Mouse (Mus musculus) CD8-positive naive resting alpha-beta T cell, adult 2 months (primary cell): ENCODE measurements around the gene 3100002H09Rik.
A peak's percentile ranks its signal among the peaks of the same experiment; 100 is the strongest.

Source experiments
- DNase-seq, 2 experiments: peaks; one replicate each; pipeline ENCODE4 v3.0.0; 2022; ENCODE audit warnings: low read depth in 2 of 2, low spot score in 2 of 2

The 3100002H09Rik gene

DNA sequence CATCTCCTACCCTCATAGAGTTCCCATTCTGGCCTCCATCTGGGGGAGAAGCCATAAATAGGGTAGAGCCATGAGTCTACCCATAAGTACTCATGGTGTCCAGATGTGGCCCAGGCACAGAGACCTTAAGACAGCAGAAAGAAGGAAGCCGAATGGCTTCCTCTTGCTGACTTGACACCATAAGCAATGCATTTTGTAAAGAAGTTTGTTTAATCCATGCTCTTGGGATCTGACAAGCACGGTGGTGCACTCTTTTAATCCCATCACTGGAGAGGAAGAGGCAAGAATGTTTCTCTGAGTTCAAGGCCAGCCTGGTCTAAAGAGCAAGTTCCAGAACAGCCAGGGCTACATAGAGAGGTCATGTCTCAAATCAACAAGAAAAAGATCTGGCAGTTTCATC lies at the start of gene 3100002H09Rik:
3100002H09Rik (minus strand) TSS at position 101 of the 400 bp plus-strand sequence.
- no peak for DNase-seq

DNA sequence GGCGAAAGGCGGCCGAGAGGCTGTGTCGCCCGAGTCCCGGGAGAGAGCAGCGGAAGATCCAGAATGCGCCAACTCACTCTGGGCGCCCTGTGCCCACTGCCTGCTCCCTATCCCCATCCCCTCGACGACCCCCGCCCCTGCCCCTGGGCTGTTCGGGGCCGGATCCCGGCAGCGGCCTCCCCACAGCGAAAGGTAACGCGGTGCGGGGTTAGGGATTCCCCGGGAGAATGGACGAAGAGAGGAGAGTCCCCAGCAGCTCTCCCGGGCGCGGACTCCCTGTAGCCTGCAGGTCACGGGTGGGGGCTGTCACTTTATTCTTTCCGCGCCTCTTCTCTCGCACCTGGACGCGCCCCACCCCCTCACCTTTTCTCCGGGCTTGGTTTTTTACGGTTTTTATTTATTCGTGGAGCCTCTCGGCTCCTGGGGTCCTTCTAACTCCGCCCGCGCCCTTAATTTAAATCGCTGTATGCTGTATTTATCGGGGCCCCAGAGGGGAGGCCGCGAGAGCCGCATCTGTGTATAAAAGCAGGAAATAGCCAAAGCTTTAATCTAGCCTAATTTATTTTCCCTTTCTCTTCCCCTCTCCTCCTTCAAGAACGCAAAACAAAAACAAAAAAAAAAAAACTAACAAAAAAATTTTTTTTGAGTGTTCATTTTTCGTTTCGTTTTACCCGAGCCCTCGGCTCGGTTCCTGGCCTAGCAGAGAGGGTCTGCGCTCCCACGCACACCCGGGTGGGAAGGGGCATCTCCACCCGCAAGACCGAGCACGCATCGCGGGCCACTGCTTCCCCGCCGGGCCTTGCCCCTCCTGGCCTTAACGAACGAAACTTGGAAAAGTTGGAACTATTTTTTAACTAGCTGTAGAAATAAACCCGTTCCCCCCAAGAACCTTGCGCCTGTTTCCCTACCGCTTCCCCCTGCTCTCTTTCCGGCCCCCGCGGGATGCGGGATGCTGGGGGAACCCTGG lies 48.9 kb upstream of the 3100002H09Rik start:
- no peak for DNase-seq

DNA sequence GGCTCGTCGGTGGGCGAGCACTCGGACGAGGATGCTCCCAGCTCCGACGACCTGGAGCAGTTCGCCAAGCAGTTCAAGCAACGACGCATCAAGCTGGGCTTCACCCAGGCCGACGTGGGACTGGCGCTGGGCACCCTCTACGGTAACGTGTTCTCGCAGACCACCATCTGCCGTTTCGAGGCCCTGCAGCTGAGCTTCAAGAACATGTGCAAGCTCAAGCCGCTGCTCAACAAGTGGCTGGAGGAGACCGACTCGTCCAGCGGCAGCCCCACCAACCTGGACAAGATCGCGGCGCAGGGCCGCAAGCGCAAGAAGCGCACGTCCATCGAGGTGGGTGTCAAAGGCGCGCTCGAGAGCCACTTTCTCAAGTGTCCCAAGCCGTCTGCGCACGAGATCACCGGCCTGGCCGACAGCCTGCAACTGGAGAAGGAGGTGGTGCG lies 47.8 kb upstream of the 3100002H09Rik start:
- no peak for DNase-seq

DNA sequence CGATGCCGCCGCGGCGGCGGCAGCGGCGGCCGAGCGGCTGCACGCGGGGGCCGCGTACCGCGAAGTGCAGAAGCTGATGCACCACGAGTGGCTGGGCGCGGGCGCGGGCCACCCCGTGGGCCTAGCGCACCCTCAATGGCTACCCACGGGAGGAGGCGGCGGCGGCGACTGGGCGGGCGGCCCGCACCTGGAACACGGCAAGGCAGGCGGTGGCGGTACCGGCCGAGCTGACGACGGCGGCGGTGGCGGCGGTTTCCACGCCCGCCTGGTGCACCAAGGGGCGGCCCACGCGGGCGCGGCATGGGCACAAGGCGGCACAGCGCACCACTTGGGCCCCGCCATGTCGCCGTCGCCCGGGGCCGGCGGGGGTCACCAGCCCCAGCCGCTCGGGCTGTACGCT lies 47.2 kb upstream of the 3100002H09Rik start:
- DNase-seq = peak in 1 of 2 experiments; percentile 7

DNA sequence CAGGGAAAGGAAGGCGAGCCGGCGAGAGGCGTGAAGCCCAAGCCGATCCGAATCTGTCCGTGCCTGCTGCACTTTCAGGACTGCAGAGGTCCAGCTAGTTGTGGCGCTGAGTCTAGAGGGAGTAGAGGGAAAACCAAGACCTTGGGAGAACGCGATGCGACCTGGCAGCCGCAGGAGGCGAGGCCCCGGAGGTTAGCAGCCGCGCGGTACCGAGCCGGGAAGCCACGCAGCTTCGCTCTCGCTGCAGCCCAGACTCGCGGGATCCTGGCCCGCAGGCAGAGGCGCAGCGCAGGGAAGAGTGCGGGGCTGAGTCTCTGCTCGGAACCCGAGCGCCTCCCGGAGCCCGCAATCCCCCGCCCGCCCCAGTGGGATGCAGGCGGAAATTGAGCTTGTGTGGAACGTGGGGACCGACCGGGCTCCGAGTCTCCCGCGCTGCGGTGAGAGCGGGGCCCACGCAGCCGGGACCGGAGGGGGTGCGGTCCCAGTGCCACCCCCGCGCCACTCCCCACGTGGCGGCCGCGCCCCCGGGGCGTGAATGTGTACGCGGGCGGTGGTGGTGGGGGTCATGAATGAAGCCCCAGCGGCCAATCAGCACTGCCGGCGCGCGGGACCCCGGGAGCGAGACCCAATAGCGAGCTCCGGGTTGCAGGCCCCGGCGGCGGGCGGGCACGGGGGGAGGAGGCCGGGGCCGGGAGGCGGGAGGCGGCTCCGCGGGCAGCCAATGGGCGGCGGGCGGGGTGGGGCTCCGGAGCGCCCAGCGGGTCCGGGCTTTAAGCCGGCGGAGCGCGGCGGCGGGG lies 46.4 kb upstream of the 3100002H09Rik start:
- DNase-seq = no peak

DNA sequence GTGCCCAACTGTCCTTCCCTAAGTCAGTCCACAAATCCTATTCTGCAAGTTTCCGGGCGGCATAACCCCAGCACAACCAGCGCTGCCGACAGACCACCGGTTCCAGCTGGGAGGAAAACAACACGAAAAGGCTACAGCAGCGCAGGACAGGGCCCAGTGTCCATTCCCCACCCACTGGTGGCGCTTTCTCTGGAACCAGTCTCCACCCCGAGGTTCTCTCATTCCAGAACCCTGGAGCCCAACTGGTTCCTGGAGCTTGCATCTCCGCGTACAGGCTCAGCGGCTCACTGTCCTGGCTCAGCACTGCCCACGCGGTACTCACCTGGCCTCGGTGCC lies 45.9 kb upstream of the 3100002H09Rik start, which contains the start of gene Pou3f1:
Pou3f1 (plus strand) TSS at position 290 of the 336 bp plus-strand sequence.
- no peak for DNase-seq

DNA sequence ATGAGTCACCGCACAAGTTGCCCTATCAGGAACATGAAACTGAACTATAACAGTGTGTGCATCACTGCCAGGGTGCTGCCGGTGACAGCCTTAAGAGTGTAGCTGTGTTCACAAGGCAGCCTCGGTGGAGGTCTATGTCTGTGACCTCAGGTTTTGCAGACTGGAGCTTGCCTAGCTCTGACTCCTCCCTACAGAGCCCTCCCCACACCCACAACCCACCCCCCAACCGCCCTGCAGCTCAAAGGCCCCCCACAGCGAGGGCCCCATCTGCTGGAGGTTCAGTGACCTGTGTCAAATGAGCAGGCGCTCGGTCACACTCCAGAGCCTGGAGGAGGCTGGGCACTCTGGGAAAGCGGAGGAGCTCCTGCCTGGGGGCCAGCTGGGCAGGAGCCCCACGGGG lies 42.3 kb upstream of the 3100002H09Rik start:
- DNase-seq = no peak

DNA sequence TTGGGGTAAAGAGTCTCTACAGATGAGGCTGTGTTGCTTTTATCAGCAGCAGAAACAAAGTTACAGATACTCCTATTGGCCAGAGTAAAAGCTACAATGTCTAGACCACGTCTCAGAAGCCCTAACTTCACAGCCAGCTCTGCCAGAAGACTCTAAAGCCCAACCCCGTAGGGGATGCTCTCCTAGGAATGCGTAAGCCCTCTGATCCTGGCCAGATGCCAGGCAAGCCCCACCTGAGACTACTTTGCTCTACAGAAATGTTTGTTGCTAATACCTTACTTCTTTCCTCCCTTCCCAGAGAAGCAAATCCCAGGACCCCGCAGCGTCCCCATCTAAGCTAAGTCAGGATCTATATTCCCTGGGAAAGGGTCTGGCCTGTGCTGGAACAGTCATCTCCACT lies 37.3 kb upstream of the 3100002H09Rik start:
- no peak for DNase-seq

DNA sequence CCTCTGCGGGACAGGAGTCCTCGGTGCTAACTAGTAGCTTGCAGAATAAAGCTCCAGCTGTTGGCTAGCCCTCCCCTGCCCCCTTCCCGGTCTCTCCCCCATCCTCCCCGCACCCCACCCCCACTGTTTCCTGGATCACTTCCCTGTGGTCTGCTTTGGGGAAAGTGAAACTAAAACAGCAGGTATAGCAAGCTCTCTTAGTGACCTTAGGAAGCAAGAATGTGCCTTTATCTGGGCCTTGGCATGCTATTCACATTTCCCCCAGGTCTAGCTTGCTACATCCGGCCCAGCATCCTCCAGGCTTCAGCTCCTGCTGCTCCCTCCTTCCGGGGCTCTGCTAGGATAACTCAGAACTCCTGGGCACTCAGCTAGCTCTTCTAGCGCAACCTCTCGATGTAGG lies 36.0 kb upstream of the 3100002H09Rik start:
- no peak for DNase-seq

DNA sequence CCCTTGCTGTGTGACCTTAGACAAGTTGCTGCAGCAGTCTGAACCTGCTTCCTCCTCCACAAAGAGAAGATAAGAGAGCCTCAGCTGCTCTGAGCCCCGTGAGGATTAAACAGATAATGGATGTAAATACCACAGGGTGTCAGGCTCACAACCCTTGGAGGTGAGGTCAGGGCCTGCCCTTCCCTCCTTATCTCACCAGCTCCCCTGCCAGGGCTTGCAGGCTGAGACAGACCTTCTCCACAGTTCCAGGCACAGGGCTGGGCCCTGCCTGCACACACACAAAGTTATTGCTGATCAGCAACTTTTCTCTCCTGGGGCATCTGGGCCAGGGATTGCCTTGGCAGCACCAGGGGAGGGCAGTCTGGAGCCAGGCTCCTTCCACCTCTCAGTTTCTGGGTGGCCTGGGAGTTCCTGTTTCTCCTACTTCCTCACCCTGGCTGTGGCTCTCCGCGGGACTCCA lies 34.4 kb upstream of the 3100002H09Rik start:
- no peak for DNase-seq

DNA sequence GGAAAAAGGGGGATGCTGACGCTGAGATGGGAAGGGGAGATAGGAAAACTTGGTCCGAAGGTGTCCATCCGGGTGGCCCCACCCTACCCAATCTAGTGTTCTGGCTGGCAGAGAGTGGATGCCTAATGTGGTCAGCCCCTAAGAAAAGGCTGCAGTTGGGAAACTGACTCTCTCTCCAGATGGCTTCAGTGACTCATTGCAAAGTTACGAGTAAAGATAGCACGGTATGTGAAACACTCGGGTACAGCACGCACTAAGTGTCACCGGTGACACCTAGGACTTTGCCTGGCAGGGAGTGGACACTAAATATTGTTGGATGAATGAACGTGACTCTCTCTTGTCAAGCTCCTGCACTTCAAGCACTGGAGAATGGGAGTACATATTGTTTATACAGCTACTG lies 33.3 kb upstream of the 3100002H09Rik start:
- DNase-seq = no peak

DNA sequence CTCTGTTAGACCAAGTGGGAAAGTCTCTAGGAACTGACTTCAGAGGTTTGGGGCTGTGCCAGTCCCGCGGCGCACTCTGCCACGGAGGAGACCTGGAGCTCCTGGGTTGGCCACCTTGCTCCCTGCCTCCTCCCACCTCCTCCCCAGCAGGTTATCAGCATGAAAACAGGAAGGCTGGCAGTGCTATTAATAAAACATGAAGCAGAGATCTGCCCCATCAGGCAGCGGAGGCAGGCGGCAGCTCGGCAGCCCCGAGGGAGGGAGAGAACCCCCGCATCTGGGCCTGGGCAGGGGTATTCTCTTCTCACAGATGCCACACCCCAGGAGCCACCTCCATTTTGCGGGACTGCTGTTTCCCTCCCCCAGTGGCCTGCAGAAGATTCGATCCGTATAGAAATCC lies 29.1 kb upstream of the 3100002H09Rik start:
- DNase-seq = no peak

DNA sequence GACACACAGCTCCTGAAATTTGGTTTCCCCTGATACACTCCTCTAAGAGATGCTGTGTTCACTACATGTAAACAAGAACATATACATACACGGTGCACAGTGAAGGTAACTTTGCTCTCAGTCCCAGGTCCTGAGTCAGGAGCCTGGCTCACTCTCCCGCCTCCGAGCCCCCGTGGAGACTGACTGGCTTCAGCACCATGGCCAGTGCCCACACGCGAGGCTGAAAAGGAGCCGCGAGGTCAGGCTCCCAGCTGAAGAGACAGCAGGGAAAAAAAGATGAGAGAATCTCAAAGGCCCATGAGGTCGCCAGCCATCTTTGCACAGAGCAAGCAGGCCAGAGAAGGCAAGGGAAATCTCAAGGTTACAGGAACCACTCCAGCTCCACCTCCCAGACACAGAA lies 22.7 kb upstream of the 3100002H09Rik start:
- DNase-seq = no peak

DNA sequence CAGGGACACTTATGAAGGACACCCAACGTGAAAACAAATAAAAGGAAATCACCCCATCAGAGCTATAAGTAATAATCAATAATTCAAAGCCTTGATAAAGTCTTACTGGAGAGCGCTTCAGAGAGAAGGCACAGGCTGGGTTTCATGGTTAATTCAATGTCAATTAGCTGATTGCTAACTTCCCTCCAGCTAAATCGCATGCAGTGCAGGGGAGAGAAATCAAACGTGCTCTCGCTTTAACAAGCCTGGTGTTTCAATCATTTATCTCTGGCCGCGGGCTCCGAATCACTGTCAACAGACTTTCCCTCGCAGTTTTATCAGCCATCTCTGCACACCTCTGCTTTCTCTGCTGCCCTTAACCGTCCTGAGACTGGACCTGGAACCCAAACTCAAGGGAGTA lies 22.3 kb upstream of the 3100002H09Rik start:
- no peak for DNase-seq

DNA sequence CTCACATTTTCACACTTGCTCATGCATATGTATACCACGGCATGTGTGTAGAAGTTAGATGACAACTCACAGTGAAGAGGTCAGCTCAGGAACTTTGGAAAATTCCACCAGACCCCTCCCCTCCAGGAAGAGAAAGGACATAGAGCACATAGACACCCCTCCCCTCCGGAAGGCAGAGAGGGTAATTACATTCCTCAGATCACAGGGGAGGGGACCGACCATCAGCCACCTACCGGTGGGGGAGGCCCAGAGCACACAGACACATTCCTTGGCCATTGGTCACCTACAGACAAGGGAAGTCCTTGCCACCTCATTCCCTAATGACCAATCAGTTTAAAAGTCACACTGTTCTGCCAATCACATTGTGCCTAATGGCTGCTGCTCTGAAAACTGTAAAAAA lies 20.9 kb upstream of the 3100002H09Rik start:
- no peak for DNase-seq

DNA sequence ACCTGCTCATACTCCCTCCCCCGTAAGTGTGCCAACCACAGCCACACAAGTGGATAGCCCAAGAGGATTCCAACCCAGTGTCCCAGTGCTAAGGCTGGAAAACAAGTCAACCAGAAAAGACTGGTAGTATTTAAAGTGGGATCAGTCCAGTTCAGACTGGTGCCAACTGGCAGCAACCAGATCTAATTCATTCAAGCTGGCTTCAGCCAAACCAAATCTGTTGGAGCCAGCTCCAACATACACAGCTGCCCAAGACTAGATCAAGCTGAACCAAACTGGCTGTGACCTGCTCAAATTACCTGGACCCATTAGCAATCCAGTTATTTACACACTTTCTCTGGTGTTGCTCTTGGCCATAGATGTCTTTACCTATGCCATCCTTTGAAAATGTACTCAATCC lies 16.2 kb upstream of the 3100002H09Rik start:
- no peak for DNase-seq

DNA sequence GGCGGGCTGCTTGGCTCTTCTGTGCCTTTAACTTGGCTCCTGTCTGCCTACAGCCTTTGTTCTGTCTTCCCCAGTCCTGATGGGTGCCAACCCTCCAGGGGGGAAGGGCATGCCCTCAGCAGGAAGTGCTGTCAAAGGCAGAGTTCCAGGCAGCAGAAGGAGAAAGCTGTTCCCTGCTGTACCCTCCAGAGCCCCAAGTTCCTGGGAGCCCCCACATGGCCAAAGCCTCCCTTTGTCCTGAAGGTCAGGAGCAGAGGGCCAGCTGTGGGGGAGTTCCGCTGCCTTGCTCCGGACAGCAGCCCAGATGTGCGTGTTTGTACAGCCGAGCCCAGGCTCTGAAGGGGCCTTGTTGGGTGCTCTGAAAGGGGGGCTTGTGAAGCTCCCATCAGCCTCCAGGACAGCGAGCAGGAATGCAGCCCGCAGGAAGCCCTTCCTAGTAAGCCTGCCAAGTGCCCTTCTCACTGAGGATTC lies 13.5 kb upstream of the 3100002H09Rik start:
- no peak for DNase-seq

DNA sequence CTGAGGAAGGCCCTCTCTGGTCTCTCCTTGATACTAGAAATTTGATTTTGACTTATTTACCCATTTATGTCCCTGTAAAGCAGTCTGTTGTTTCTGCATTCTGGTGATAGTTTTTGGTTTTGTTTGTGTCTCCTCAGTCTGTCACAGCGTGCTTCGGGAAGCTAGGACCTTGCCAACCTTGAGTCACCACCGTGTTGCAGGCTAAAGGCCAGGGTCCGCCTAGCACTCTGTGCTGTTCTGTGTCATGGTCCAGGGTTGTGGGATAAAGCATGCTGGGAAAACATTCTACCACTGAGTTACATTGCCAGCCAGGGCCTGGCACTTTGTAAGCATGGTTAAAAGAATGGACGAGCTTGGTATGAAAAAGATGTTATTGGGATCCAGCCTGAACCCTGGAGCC lies 12.0 kb upstream of the 3100002H09Rik start:
- DNase-seq = no peak

DNA sequence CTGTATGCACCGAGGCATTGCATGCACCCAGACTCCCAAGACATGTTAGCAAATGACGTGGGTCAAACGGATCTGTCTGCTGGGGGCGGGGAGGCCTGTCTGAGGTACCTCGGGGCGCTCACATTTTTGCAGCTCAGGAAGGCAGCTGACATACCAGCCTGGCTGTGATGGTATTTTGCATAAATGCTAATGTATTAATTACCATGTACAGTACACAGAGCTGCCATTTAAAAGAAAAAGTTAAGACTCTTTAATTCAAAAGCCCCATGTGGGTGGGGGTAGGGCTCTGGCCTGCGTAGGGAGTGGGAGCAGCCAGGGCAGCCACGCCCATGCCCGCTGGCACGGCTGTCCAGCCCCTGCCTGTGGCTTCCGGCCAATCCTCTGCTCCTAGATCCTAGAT lies 10.8 kb upstream of the 3100002H09Rik start:
- DNase-seq = no peak

DNA sequence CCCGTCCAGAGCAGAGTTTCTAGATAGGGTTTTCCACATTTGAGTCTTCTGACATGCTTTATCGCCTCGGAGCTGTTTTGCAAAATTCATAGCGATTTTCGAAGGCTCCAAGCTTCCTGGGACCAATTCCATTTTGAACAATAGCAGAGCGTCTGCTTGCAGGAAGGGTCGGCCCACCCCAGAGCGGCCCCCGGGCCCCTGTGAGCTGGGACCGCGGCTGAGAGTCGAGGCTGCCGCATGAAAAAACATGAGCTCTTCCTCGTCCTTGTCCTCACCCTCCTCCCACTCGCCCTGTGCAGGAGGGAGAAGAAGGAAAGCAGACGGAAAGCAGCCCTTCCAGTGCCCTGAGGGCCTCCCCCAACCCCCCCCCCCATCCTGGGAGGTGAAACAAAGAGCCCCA lies 8.0 kb upstream of the 3100002H09Rik start:
- DNase-seq = no peak

DNA sequence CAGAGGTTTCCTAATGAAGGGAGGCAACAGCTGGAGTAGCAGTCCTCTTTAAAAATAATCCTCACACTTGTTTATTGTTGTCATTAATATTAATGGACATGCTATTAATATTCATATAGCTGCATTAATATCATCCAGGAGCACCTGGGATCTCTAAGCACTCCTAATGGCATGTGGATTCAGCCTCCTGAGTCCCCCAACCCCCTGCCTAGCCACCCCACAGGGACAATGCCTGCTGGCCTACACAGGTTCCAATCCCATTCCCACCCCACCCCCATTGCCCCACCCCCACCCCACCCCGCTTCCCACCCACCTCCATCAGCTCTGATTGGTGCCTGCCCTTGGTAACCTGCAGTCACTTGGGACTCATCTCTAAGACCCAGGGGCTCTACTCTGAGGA lies 6.0 kb upstream of the 3100002H09Rik start:
- no peak for DNase-seq

DNA sequence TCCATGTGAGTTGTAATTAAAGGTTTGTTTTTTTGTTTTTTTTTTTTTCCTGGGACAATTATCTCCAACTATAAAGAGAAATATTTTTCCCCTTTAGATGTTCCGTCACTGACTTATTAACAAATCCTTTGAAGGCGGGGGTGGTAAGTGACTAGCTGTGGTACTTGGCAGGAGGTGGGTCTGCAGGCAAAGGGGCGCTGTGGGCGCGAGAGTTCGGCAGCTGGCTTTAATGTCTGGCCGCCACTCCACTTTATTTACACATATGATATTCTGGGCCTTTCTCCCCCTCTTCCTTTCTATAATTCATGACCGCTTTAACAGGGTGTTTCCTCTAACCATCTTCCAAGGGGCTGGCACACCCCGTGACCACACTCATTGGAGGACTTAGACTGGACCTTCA lies 5.4 kb upstream of the 3100002H09Rik start:
- no peak for DNase-seq
